Mouse (Mus musculus) embryonic facial prominence, embryonic 14.5 days (tissue): ENCODE measurements around the gene Krtap5-4. TPM values are rescaled to one million over a fixed set of nuclear protein-coding genes. Genes with fewer than 3 reads are reported as not detected.
"Not testable (repeated sequence)": the region's sequence is repeated elsewhere in the genome, so short reads cannot be mapped to it uniquely, and the experiment has no call there.

Source experiments
- ATAC-seq: fragments of 200-750 bp; cut with Nextera tagmentation; 2 replicates; pipeline ENCODE4 v1.8.0; 2017; ENCODE audit warnings: low read depth, moderate number of reproducible peaks, moderate TSS enrichment
- DNase-seq: peaks from one replicate; pipeline ENCODE4 v3.0.0-alpha.2; 2015; ENCODE audit warnings: low spot score
- H3K27ac ChIP-seq: fragments of 300-500 bp; sonication (generic); replicated peaks from 2 replicates; pipeline ENCODE4 v1.5.1; 2014; ENCODE audit warnings: low read depth, mild to moderate bottlenecking, low read length, moderate library complexity
- H3K27me3 ChIP-seq: fragments of 300-500 bp; sonication (generic); replicated peaks from 2 replicates; pipeline ENCODE4 v1.6.1; 2014; ENCODE audit warnings: low read length; ENCODE audit not compliant: control insufficient read depth, insufficient read depth
- H3K36me3 ChIP-seq: fragments of 300-500 bp; sonication (generic); 2 replicates; pipeline ENCODE4 v1.6.1; 2014; ENCODE audit warnings: low read length, mixed read lengths; ENCODE audit not compliant: control insufficient read depth, insufficient read depth
- H3K4me1 ChIP-seq: fragments of 300-500 bp; sonication (generic); 2 replicates; pipeline ENCODE4 v1.6.1; 2014; ENCODE audit warnings: antibody characterized with exemption, low read length; ENCODE audit not compliant: control insufficient read depth, insufficient read depth
- H3K4me2 ChIP-seq: fragments of 300-500 bp; sonication (generic); 2 replicates; pipeline ENCODE4 v1.6.1; 2014; ENCODE audit warnings: low read depth, mild to moderate bottlenecking, low read length, moderate library complexity, mixed read lengths
- H3K4me3 ChIP-seq: fragments of 300-500 bp; sonication (generic); 2 replicates; pipeline ENCODE4 v1.5.1; 2014; ENCODE audit warnings: low read depth, mild to moderate bottlenecking, low read length
- H3K9ac ChIP-seq: fragments of 300-500 bp; sonication (generic); 2 replicates; pipeline ENCODE4 v1.6.1; 2014; ENCODE audit warnings: low read depth, mild to moderate bottlenecking, low read length, moderate library complexity, mixed read lengths
- H3K9me3 ChIP-seq: fragments of 300-500 bp; sonication (generic); 2 replicates; pipeline ENCODE4 v1.6.1; 2016; ENCODE audit warnings: low read length; ENCODE audit not compliant: control insufficient read depth
- WGBS: fragments of 180-500 bp; shearing (Covaris S2); extraction: QIAGEN DNeasy Blood & Tissue Kit; methylation state at CpG from one replicate; pipeline ENCODE4 v1.1.7; 2014; 5-methylcytosine and 5-hydroxymethylcytosine counted together
- polyA plus RNA-seq: library from polyadenylated mRNA; unstranded; fragments of >200 nt; fragmentation: Nextera tagmentation; extraction: Ambion mirVana; gene quantifications from 2 replicates; pipeline ENCODE4 v1.2.1, GENCODE M21; 2014

Gene Krtap5-4
- polyA plus RNA-seq, 1 experiment from 2014 or later: not detected

DNA sequence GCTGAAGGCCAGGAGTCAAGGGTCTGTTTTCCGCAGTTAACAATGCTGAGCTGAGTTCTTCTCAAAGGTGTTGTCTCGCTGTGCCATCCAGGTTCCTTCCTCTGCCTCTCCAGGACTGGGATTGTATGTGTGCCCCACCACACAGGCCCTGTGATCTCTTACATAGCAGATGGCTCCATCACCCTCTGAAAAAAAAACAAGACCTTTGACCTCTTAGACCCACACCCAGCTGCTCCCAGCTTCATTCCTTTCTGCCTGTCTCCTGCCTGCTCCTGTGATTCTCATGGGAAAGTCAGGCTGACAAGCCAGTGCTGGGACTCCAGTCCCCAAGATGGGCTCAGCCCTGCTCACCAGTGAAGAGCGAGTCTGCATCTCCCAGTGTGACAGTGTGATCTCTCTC is 25.2 kb downstream of the Krtap5-4 start:
- DNase-seq (no peak), ATAC-seq (no peak)
- 66% methylated on average over 3 of the region's 3 CpGs for WGBS
- H3K9me3 ChIP-seq: no peaks in the 10 kb centered on the region
- no peak overlapping the region for H3K4me3 ChIP-seq
- H3K27me3 ChIP-seq: no peaks in the 10 kb centered on the region
- H3K4me2 ChIP-seq: no peak overlapping the region
- no peaks in the 10 kb centered on the region for H3K36me3 ChIP-seq
- H3K27ac ChIP-seq: no peak overlapping the region
- H3K4me1 ChIP-seq: no peaks in the 10 kb centered on the region
- no peak overlapping the region for H3K9ac ChIP-seq

DNA sequence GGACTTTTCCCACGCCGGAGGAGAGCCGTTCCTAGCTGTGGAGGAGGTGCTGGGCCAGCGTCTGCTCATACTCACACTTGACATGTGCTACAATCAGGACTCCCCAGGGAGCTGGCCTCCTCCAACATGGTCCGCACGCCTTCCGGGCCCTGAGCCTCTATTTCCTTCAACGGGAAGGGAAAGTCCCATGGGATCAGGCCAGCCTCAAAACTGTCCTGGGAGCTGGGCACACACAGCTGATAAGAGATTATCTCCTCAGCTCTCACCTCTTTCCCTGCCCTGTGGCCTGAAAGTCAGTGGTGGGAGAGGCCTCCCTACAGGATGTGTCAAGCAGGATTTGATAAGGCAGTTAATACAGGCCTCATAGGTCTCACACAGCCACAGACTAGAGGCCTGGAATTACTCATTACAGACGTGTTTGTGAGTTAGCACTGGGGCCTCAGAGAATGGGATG is 26.9 kb downstream of the Krtap5-4 start:
- WGBS: 60% methylated on average over 9 of the region's 9 CpGs

DNA sequence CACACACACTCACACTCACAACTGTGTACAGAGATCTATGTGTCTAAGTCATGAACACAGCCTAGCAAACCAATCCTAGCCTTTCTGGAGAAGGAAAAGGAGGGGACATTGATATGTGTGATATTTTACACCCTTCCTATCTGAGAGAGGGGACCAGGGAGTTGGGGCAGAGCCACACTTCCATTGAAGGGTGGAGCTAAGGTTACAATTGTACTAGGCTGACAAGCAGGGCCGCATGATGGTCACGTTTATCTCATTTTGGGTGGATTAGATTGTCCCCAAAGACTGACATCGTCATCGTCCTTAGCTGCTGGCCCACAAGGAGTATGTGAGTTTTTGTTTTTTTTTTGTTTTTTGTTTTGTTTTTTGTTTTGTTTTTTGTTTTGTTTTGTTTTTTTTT is 27.9 kb downstream of the Krtap5-4 start:
- Histone ChIP-seq H3K9ac (no peak overlapping the region), H3K4me3 (no peak overlapping the region), H3K4me1 (no peaks in the 10 kb centered on the region), H3K4me2 (no peak overlapping the region), H3K36me3 (no peaks in the 10 kb centered on the region), H3K9me3 (no peaks in the 10 kb centered on the region), H3K27me3 (no peaks in the 10 kb centered on the region), H3K27ac (no peak overlapping the region)
- ATAC-seq: no peak
- DNase-seq: no peak
- 85% methylated on average over 4 of the region's 4 CpGs for WGBS

More for the DNA sequence above, 26.9 kb downstream of the Krtap5-4 start:
- DNase-seq: peak; percentile 47
- no peaks in the 10 kb centered on the region for H3K27me3 ChIP-seq
- no peaks in the 10 kb centered on the region for H3K4me1 ChIP-seq
- ATAC-seq: no peak
- no peak overlapping the region for H3K9ac ChIP-seq
- no peak overlapping the region for H3K4me3 ChIP-seq
- no peaks in the 10 kb centered on the region for H3K36me3 ChIP-seq
- H3K27ac ChIP-seq: no peak overlapping the region
- no peak overlapping the region for H3K4me2 ChIP-seq
- H3K9me3 ChIP-seq: no peaks in the 10 kb centered on the region

DNA sequence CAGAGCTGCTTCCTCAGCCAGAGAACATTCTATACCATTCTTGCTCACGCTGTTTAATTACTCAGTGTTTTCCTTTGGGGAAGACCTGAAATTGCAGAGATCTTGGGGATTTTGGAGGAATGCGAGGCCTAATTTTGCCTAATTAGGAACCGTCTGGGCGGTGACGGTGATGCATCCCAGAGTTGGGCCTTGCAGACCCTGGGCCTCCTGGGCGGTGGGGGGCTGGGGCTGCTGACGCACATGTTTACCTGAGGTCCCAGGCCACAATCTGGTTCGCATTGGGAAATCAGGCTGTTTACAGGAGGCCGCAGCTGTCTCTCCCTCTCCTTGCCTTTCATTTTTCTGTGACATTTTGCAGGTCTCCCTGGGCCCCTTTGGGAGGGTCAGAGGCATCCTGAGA is 29.4 kb downstream of the Krtap5-4 start:
- H3K27me3 ChIP-seq, H3K4me2 ChIP-seq, H3K9ac ChIP-seq, H3K36me3 ChIP-seq, H3K4me1 ChIP-seq, DNase-seq, H3K9me3 ChIP-seq, H3K4me3 ChIP-seq: not testable (repeated sequence)
- peak overlapping the region; percentile 72 for H3K27ac ChIP-seq
- 31% methylated on average over 2 of the region's 9 CpGs for WGBS
- peak; percentile 42; the same call in 1 of the 2 replicates for ATAC-seq

DNA sequence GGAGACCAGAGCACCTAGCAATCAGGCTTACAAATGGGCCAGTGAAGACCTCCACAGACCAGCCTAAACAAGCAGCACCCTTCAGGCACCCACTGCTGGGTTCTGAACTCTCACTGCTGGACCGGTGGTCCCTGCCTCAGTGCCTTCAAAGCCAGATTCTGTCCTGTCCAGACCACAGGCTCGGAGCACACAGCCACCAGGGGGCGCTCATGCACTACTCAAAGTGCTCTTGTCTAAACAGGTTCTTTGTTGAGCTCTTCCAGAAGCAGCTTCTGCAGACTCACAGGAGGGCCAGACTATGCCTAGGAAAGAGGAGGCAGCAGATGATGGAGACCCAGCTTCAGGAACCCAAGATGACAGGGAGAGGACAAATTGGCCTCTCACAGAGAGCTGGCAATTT is 30.9 kb downstream of the Krtap5-4 start:
- H3K4me2 ChIP-seq: no peak overlapping the region
- H3K27me3 ChIP-seq: no peaks in the 10 kb centered on the region
- H3K9me3 ChIP-seq: no peaks in the 10 kb centered on the region
- H3K4me3 ChIP-seq: no peak overlapping the region
- ATAC-seq (peak; percentile 92), DNase-seq (peak; percentile 95)
- H3K27ac ChIP-seq: no peak overlapping the region
- H3K36me3 ChIP-seq: no peaks in the 10 kb centered on the region
- WGBS: 3% methylated on average over 3 of the region's 3 CpGs
- no peaks in the 10 kb centered on the region for H3K4me1 ChIP-seq
- no peak overlapping the region for H3K9ac ChIP-seq

DNA sequence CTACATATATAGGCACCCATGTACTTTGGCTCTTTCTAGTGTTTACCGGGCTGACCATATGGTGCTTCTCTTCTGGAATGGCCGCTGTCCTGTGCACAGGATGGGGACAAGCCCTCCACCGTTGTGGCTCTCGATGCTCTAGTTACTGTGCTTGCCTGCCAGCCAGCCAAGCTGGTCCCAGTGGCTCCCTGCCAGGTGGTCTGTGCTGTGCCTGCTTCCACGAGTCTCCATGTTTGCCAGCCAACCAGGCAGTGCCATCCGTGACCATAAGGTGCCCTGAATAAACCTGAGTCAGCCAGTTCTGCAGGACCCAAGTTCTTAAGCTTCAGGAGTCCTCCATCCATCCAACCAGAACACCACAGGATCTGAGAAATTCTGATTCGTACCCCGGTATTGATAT is 31.8 kb downstream of the Krtap5-4 start:
- no peak overlapping the region for H3K9ac ChIP-seq
- ATAC-seq (no peak), DNase-seq (no peak)
- H3K36me3 ChIP-seq: no peaks in the 10 kb centered on the region
- whole genome bisulfite sequencing: 81% methylated on average over 8 of the region's 8 CpGs
- no peak overlapping the region for H3K4me2 ChIP-seq
- no peaks in the 10 kb centered on the region for H3K4me1 ChIP-seq
- H3K9me3 ChIP-seq: no peaks in the 10 kb centered on the region
- no peaks in the 10 kb centered on the region for H3K27me3 ChIP-seq
- H3K4me3 ChIP-seq: no peak overlapping the region
- no peak overlapping the region for H3K27ac ChIP-seq

DNA sequence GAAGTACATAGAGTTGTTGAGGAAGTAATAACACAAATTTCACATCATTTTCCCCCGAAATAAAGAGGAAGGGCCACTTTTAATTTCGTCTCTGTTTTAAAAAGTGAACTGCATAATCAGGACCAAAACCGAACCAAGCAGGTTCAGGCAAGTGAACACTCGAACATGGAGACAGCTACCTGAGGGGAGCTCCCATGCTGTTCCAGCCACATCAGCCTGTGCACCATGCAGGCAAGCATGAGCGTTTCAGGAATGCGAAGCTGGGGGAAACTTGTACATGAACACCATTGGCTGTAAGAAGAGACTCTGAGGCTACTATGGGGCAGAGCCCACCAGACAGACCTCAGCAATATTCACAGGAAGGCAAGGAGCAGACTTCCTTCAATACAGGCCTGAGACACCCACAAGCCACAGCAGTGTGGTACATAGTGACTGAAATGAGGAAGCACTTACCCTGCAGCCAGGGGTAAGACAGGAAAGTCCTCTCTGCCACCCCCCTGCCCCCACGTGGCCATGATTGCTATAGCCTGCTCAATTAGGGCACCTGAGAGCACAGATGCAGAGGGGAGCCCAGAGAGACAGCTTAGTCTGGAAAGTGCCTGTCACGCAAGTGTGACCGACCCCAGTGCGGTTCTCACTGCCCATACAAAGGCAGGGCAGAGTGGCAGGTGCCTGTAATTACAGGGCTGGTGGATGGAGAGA is 37.1 kb downstream of the Krtap5-4 start:
- H3K9ac ChIP-seq: no peak overlapping the region
- 48% methylated on average over 10 of the region's 10 CpGs for WGBS
- peak; percentile 47; the same call in 1 of the 2 replicates for ATAC-seq

DNA sequence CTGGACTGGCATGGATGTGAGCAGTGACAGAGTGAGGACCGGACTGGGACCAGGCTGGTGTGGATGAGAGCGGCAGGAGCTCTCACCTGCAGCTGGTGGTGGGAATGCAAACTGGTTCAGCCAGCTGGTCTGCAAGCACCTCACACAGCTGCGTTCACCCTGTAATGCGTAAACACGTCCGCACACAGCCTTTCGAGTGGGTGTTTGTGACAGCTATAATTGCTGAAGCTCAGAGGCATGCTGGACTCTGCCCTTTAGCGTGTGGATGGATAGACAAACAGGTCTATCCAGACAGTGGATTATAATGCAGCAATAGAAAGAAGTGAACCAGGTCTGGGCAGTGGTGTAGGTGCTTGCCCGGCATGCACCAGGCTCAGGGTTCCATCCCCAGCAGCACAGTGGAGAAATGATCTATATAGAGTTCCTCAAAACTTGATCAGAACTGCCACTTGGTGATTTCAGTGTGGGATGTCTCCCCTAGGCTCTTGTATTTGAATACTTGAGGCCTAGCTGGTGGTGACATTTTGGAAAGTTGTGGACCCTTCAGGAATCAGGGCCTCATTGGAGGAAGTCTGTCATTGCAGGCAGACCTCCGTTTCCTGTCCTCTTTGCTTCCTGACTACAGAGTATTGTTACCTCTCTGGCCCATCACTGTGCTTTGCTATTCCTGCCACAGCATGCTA is 38.4 kb downstream of the Krtap5-4 start:
- Histone ChIP-seq H3K27ac (0 out of 2 replicates have a peak overlapping the region, but pooled peaks have one; percentile 18), H3K4me3 (no peak overlapping the region), H3K9me3 (no peaks in the 10 kb centered on the region), H3K36me3 (no peaks in the 10 kb centered on the region), H3K9ac (no peak overlapping the region), H3K27me3 (no peaks in the 10 kb centered on the region), H3K4me2 (no peak overlapping the region), H3K4me1 (no peaks in the 10 kb centered on the region)
- DNase-seq: peak; percentile 71
- peak; percentile 63; the same call in 1 of the 2 replicates for ATAC-seq
- 62% methylated on average over 10 of the region's 10 CpGs for WGBS

More for the DNA sequence above, 37.1 kb downstream of the Krtap5-4 start:
- no peaks in the 10 kb centered on the region for H3K36me3 ChIP-seq
- no peak overlapping the region for H3K4me2 ChIP-seq
- no peaks in the 10 kb centered on the region for H3K27me3 ChIP-seq
- no peak overlapping the region for H3K4me3 ChIP-seq
- DNase-seq: peak; percentile 20
- H3K27ac ChIP-seq: no peak overlapping the region
- H3K4me1 ChIP-seq: no peaks in the 10 kb centered on the region
- H3K9me3 ChIP-seq: no peaks in the 10 kb centered on the region
